Mouse (Mus musculus): Measurements from ENCODE around the gene Atg2a. TPM values are rescaled to one million over a fixed set of nuclear protein-coding genes. Genes with fewer than 3 reads are reported as not detected.

Gene Atg2a
- polyA plus RNA-seq, 1 experiment from 2014 or later, result 7.0 TPM

DNA sequence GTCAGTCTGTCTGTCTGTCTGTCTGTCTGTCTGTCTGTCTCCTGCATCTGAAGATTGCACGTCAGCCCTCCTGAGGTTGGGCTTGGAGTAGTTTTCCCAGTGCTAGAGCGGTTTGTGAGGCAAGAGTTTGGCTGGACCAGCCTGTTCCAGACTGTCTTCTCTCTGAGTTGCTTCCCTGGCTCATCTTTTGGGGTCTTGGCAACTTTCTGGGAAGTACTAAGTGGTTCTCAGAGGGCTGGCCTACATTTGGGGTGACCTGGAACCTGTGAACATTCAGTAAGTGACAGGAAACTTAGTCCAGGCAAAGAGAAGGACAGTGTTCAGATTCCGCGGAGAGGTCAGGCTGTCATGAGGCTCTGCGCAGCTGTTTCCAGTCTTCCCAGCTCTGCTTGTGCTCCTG lies 50.8 kb downstream of the Atg2a start:
- H3K4me1 ChIP-seq (replicated peaks; ENCODE audit: insufficient read depth, low read length), result no peaks in the 10 kb centered on the region
- ATAC-seq (replicated peaks; ENCODE audit: low FRiP score, low read depth) (no peak), DNase-seq (ENCODE audit: low spot score) (no peak)
- H3K27me3 ChIP-seq (ENCODE audit: insufficient read depth, low read length), result no peaks in the 10 kb centered on the region
- TF ChIP-seq CTCF (IDR thresholded peaks at IDR 0.05; ENCODE audit: low read depth), result no peak
- 84% methylated on average over 5 of the region's 5 CpGs for WGBS
- no peak overlapping the region for H3K4me3 ChIP-seq (replicated peaks; ENCODE audit: low read depth, low read length)
- H3K9ac ChIP-seq (ENCODE audit: low read depth, low read length), result no peak overlapping the region
- peaks cover 21% of the 10 kb centered on the region for H3K36me3 ChIP-seq (ENCODE audit: insufficient read depth, low read length)
- no peak overlapping the region for H3K4me2 ChIP-seq (ENCODE audit: low read length)
- no peaks in the 10 kb centered on the region for H3K9me3 ChIP-seq (replicated peaks; ENCODE audit: low read length)
- H3K27ac ChIP-seq, result peak overlapping the region; percentile 82

DNA sequence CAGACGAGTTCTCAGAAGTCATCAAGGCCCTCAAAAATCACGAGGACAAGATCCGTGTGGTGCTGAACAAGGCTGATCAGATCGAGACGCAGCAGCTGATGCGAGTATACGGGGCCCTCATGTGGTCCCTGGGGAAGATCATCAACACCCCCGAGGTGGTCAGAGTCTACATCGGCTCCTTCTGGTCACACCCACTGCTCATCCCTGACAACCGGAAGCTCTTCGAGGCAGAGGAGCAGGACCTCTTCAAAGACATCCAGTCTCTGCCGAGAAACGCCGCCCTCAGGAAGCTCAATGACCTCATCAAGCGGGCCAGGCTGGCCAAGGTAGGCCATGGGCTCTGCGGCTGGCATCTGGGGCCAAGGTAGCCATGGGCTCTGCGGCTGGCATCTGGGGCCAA lies 52.8 kb downstream of the Atg2a start:
- H3K36me3 ChIP-seq (ENCODE audit: insufficient read depth, low read length), result peaks cover 39% of the 10 kb centered on the region
- no peak for DNase-seq (ENCODE audit: low spot score)

DNA sequence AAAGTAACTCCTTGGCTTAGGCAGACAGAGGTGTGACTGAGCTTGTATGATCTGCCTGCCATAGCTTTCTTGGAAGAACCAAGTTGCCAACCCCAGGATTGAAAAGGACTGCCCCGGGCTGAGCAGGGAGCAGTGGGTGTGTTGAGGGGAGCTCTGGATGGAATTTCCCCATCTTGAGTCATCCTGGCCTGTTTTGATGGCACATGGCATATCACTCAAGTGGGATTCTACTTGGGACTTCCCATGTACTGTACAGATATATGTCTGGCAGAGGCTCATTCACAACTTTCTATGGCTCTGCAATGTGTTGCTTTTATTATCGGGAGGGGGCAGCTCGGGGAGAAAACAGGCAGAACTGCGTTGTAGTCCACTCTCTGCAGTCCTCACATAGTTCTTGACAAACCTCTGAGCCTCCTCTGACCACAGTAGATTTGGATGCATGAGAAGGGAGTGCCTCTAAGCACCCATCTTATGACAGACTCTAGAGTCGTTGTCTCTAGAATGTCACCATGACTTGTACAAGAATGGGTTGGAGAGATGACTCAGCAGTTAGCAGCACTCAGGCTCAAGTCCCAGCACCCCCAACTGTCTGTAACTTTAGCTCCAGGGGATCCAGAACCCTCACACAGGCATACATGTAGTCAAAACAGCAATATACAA lies 55.2 kb downstream of the Atg2a start:
- Histone ChIP-seq H3K27ac (no peak overlapping the region), H3K36me3 (ENCODE audit: insufficient read depth, low read length) (peaks cover 45% of the 10 kb centered on the region), H3K9ac (ENCODE audit: low read depth, low read length) (no peak overlapping the region), H3K4me1 (replicated peaks; ENCODE audit: insufficient read depth, low read length) (no peaks in the 10 kb centered on the region), H3K4me3 (replicated peaks; ENCODE audit: low read depth, low read length) (no peak overlapping the region), H3K27me3 (ENCODE audit: insufficient read depth, low read length) (no peaks in the 10 kb centered on the region), H3K4me2 (ENCODE audit: low read length) (no peak overlapping the region), H3K9me3 (replicated peaks; ENCODE audit: low read length) (no peaks in the 10 kb centered on the region)
- TF ChIP-seq CTCF (IDR thresholded peaks at IDR 0.05; ENCODE audit: low read depth), result no peak
- WGBS, result 82% methylated on average over 5 of the region's 5 CpGs
- DNase-seq (ENCODE audit: low spot score), result no peak
- no peak for ATAC-seq (replicated peaks; ENCODE audit: low FRiP score, low read depth)

More for the DNA sequence above, 52.8 kb downstream of the Atg2a start:
- no peaks in the 10 kb centered on the region for H3K4me1 ChIP-seq (replicated peaks; ENCODE audit: insufficient read depth, low read length)
- TF ChIP-seq CTCF (IDR thresholded peaks at IDR 0.05; ENCODE audit: low read depth), result no peak
- no peak for ATAC-seq (replicated peaks; ENCODE audit: low FRiP score, low read depth)
- no peak overlapping the region for H3K4me2 ChIP-seq (ENCODE audit: low read length)
- no peaks in the 10 kb centered on the region for H3K9me3 ChIP-seq (replicated peaks; ENCODE audit: low read length)
- H3K27me3 ChIP-seq (ENCODE audit: insufficient read depth, low read length), result no peaks in the 10 kb centered on the region
- H3K9ac ChIP-seq (ENCODE audit: low read depth, low read length), result no peak overlapping the region
- WGBS, result 90% methylated on average over 17 of the region's 17 CpGs
- no peak overlapping the region for H3K4me3 ChIP-seq (replicated peaks; ENCODE audit: low read depth, low read length)
- H3K27ac ChIP-seq, result no peak overlapping the region

DNA sequence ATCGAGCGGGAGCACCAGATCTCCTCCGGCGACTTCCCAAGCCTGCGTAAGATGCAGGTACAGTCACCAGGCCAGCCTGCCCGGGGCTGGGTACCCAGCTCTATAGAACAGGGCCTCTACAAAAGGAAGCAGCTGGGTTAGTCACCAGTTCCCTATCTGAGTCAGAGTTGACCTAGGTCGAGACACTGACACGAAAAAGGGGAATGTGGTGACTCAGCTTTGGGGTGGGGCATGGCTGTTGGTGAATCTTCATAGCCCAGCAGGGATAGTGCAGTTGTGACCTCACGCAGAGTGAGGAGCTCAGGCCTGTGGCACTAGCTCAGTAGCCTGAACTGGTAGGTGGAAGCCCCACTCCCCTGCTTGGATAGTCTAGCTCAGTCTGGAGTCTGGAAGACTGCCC lies 56.2 kb downstream of the Atg2a start:
- 0 out of 2 replicates have a peak, but pooled peaks have one; percentile 29 for ATAC-seq (replicated peaks; ENCODE audit: low FRiP score, low read depth)
- DNase-seq (ENCODE audit: low spot score), result no peak
- Histone ChIP-seq H3K36me3 (ENCODE audit: insufficient read depth, low read length) (peaks cover 45% of the 10 kb centered on the region), H3K4me2 (ENCODE audit: low read length) (no peak overlapping the region), H3K4me3 (replicated peaks; ENCODE audit: low read depth, low read length) (no peak overlapping the region), H3K27me3 (ENCODE audit: insufficient read depth, low read length) (no peaks in the 10 kb centered on the region), H3K27ac (no peak overlapping the region), H3K9ac (ENCODE audit: low read depth, low read length) (no peak overlapping the region), H3K4me1 (replicated peaks; ENCODE audit: insufficient read depth, low read length) (no peaks in the 10 kb centered on the region), H3K9me3 (replicated peaks; ENCODE audit: low read length) (no peaks in the 10 kb centered on the region)
- no peak for TF ChIP-seq CTCF (IDR thresholded peaks at IDR 0.05; ENCODE audit: low read depth)
- 89% methylated on average over 9 of the region's 9 CpGs for WGBS

DNA sequence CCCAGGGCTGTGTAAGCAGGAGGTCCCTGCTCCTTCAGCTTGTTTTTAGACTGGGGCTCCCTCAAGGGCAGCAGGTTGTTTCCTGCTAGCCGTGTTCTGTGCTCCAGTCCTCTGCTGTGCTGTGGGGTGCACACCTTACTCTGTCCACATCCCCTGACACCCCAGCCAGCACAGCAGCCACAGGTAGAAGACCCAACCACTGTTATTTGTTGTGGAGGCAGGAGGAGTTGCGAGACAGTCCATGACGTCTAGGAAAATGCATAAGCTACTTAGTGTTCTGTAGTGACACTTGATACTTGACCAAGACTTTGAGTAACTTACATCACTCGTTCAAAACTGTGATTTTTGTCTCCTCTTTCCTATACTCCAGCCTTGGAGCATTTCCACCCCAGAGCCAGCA lies 57.5 kb downstream of the Atg2a start:
- Histone ChIP-seq H3K4me3 (replicated peaks; ENCODE audit: low read depth, low read length) (no peak overlapping the region), H3K4me1 (replicated peaks; ENCODE audit: insufficient read depth, low read length) (no peaks in the 10 kb centered on the region), H3K4me2 (ENCODE audit: low read length) (no peak overlapping the region), H3K27me3 (ENCODE audit: insufficient read depth, low read length) (no peaks in the 10 kb centered on the region), H3K9me3 (replicated peaks; ENCODE audit: low read length) (no peaks in the 10 kb centered on the region), H3K36me3 (ENCODE audit: insufficient read depth, low read length) (peaks cover 44% of the 10 kb centered on the region), H3K27ac (0 out of 2 replicates have a peak overlapping the region, but pooled peaks have one; percentile 73), H3K9ac (ENCODE audit: low read depth, low read length) (no peak overlapping the region)
- no peak for DNase-seq (ENCODE audit: low spot score)
- no peak for TF ChIP-seq CTCF (IDR thresholded peaks at IDR 0.05; ENCODE audit: low read depth)
- WGBS, result 55% methylated on average over 4 of the region's 4 CpGs
- no peak for ATAC-seq (replicated peaks; ENCODE audit: low FRiP score, low read depth)

DNA sequence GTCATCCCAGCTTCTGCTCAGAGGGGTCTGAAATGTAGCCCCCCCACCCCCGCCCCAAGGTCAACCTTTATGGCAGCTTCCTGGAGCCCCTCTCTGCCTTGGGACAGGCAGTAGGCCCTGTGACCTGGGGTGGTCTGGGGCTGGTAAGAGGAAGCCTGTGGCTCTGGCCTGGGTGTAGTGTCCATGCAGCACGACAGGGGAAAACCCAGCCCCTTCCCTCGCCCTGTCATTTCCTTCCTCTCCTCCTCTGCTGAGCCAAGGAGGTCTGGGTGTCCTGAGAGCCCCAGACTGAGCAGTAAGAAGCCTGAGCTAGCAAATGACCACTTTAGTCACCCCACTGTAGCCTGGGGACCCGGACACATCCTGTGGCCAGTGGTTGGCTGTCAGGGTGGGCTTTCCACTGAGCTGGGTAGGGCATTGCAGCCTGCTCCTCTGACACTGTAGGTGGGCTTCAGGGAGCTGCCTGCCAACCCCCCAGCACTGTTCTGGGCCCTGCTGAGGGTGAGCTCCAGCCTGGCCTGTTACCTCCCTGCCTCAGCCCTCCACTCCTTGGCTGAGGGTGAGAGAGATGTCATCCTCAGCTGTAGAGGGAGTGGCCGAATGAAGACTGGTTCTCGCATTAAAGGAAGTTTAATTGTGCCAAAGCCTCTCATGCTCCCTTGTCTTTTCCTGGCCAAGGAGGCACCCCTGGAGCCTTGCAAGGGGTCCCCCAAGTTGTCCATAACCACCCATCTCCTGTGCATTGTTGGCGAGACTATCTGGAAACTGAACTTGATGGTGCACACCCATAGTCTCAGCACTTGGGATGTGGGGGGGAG lies 58.2 kb downstream of the Atg2a start:
- Histone ChIP-seq H3K9me3 (replicated peaks; ENCODE audit: low read length) (no peaks in the 10 kb centered on the region), H3K4me1 (replicated peaks; ENCODE audit: insufficient read depth, low read length) (no peaks in the 10 kb centered on the region), H3K4me2 (ENCODE audit: low read length) (no peak overlapping the region), H3K9ac (ENCODE audit: low read depth, low read length) (no peak overlapping the region), H3K4me3 (replicated peaks; ENCODE audit: low read depth, low read length) (no peak overlapping the region), H3K27ac (peak overlapping the region; percentile 73), H3K36me3 (ENCODE audit: insufficient read depth, low read length) (peaks cover 39% of the 10 kb centered on the region), H3K27me3 (ENCODE audit: insufficient read depth, low read length) (no peaks in the 10 kb centered on the region)
- WGBS, result 68% methylated on average over 7 of the region's 7 CpGs
- DNase-seq (ENCODE audit: low spot score) (no peak), ATAC-seq (replicated peaks; ENCODE audit: low FRiP score, low read depth) (no peak; the same call in 1 of the 2 replicates)
- TF ChIP-seq CTCF (IDR thresholded peaks at IDR 0.05; ENCODE audit: low read depth), result no peak

Data from kidney, postnatal 0 days (tissue).